In genomic region chr2:92256141-92256540, GRCm38 (mm10) we compare ENCODE assay signal across 18 mouse cellular contexts.
A peak's percentile ranks its signal among the peaks of the same experiment; 100 is the strongest.
DNase-seq lines count a peak whose midpoint lies in the region; ATAC-seq and TF ChIP-seq lines count a peak whose summit lies in the region.
"Had no signal": no experiment of that assay in that cellular context is flagged by ENCODE, and none has a peak within 500 bp of the region (broad histone marks: within the 10 kb centered on the region; RNA-seq: fewer than 3 reads in every experiment).

No protein-coding gene starts in this region.

- no peaks in the 10 kb centered on the region for H3K27me3 ChIP-seq in thymus, adult 2 months (ENCODE audit: control insufficient read depth, insufficient read depth, low read length)
- H3K27me3 ChIP-seq in liver, embryonic 11.5 days (replicated peaks; ENCODE audit: control insufficient read depth, insufficient read depth, low read length): no peaks in the 10 kb centered on the region
- H3K27me3 ChIP-seq in kidney, embryonic 14.5 days (ENCODE audit: control insufficient read depth, insufficient read depth, low read length): no peaks in the 10 kb centered on the region
- H3K27me3 ChIP-seq: embryonic facial prominence, embryonic 15.5 days; forebrain, embryonic 13.5 days had no signal

- WGBS in thymus, adult 2 months: 28% methylated on average over 7 of the region's 7 CpGs
- 48% methylated on average over 7 of the region's 7 CpGs for WGBS in liver, embryonic 11.5 days
- 56% methylated on average over 7 of the region's 7 CpGs for WGBS in kidney, embryonic 14.5 days

- no peak overlapping the region for H3K27ac ChIP-seq in thymus, adult 2 months (ENCODE audit: control insufficient read depth, insufficient read depth, low read length)
- no peak overlapping the region for H3K27ac ChIP-seq in liver, embryonic 11.5 days (ENCODE audit: low read depth, low read length)
- H3K27ac ChIP-seq in kidney, embryonic 14.5 days (ENCODE audit: low read depth, low read length): no peak overlapping the region
- H3K27ac ChIP-seq: embryonic facial prominence, embryonic 15.5 days; forebrain, embryonic 13.5 days; stomach, postnatal 0 days had no signal

- TF ChIP-seq POLR2A in thymus, adult 2 months (IDR thresholded peaks at IDR 0.05; ENCODE audit: control insufficient read depth, extremely low read depth, insufficient read depth, low read length, poor library complexity): no peak

- H3K4me1 ChIP-seq in thymus, adult 2 months (replicated peaks; ENCODE audit: control insufficient read depth, insufficient read depth, low read length): peaks cover 18% of the 10 kb centered on the region
- H3K4me1 ChIP-seq in liver, embryonic 11.5 days (replicated peaks; ENCODE audit: control insufficient read depth, insufficient read depth, low read length): peaks cover 18% of the 10 kb centered on the region
- H3K4me1 ChIP-seq in kidney, embryonic 14.5 days (ENCODE audit: control insufficient read depth, insufficient read depth, low read length): no peaks in the 10 kb centered on the region
- H3K4me1 ChIP-seq: embryonic facial prominence, embryonic 15.5 days; forebrain, embryonic 13.5 days had no signal

- H3K9ac ChIP-seq in liver, embryonic 11.5 days (ENCODE audit: low read depth, low read length): no peak overlapping the region
- H3K9ac ChIP-seq in kidney, embryonic 14.5 days (ENCODE audit: low read depth, low read length): no peak overlapping the region
- H3K9ac ChIP-seq: embryonic facial prominence, embryonic 15.5 days; forebrain, embryonic 13.5 days; liver, postnatal 0 days had no signal

- H3K36me3 ChIP-seq in thymus, adult 2 months (ENCODE audit: control insufficient read depth, insufficient read depth, low read length): no peaks in the 10 kb centered on the region
- H3K36me3 ChIP-seq in liver, embryonic 11.5 days (ENCODE audit: control insufficient read depth, insufficient read depth, low read length): no peaks in the 10 kb centered on the region
- peaks cover 7% of the 10 kb centered on the region; the same call in 1 of the 2 replicates for H3K36me3 ChIP-seq in kidney, embryonic 14.5 days (ENCODE audit: control insufficient read depth, insufficient read depth, low read length)

- intact Hi-C loops in heart, postnatal 36 days (cut with DNase I): no loop called here

- no peaks in the 10 kb centered on the region for H3K9me3 ChIP-seq in liver, embryonic 11.5 days (ENCODE audit: control insufficient read depth, low read length)
- H3K9me3 ChIP-seq in kidney, embryonic 14.5 days (ENCODE audit: control insufficient read depth, low read length): no peaks in the 10 kb centered on the region
- H3K9me3 ChIP-seq: embryonic facial prominence, embryonic 15.5 days; forebrain, embryonic 13.5 days had no signal

- ATAC-seq in granulocyte monocyte progenitor cell, adult 5-6 weeks (replicated peaks; ENCODE audit: poor library complexity, severe bottlenecking): 0 out of 2 replicates have a peak, but pooled peaks have one; percentile 9
- ATAC-seq in liver, embryonic 11.5 days (replicated peaks; ENCODE audit: low FRiP score): no peak
- no peak for ATAC-seq in kidney, embryonic 14.5 days (ENCODE audit: low FRiP score, low TSS enrichment)
- ATAC-seq: forebrain, embryonic 13.5 days; liver, postnatal 0 days had no signal

- H3K4me3 ChIP-seq in thymus, adult 2 months (ENCODE audit: control insufficient read depth, insufficient read depth, low read length): no peak overlapping the region
- H3K4me3 ChIP-seq in liver, embryonic 11.5 days (ENCODE audit: low read depth, low read length): no peak overlapping the region
- no peak overlapping the region for H3K4me3 ChIP-seq in kidney, embryonic 14.5 days (ENCODE audit: low read length)
- H3K4me3 ChIP-seq: embryonic facial prominence, embryonic 15.5 days; forebrain, embryonic 13.5 days had no signal

- H3K4me2 ChIP-seq in liver, embryonic 11.5 days: no peak overlapping the region
- no peak overlapping the region for H3K4me2 ChIP-seq in kidney, embryonic 14.5 days (replicated peaks; ENCODE audit: low read depth, low read length)
- H3K4me2 ChIP-seq: embryonic facial prominence, embryonic 15.5 days; forebrain, embryonic 13.5 days had no signal

- peak; percentile 86 for DNase-seq in heart, adult 11 months
- DNase-seq in heart, postnatal 36 days: no peak
- peak; percentile 26 for DNase-seq in CD4-positive helper T cell, adult 2 months (ENCODE audit: low read depth, low spot score)
- DNase-seq in thymus, adult 2 months: peak; percentile 34
- no peak for DNase-seq in c-Kit-positive CD71-positive TER-119-positive erythroid progenitor cells, embryonic 14.5 days (ENCODE audit: low spot score)
- DNase-seq in liver, embryonic 11.5 days (ENCODE audit: low spot score): no peak
- DNase-seq: adrenal gland, adult 2 months; heart, adult 18-20 months; heart, postnatal 10 days; layer of hippocampus, adult 9-11 months; liver, postnatal 0 days; right cerebral cortex, adult 18-20 months; spleen, adult 18-20 months had no signal

- no peak for TF ChIP-seq CTCF in thymus, adult 2 months (IDR thresholded peaks at IDR 0.05; ENCODE audit: borderline replicate concordance, control insufficient read depth, extremely low read depth, insufficient read depth, low read length, poor library complexity)

Comparison
In these comparisons a context has a peak if more than half of its experiments do, and no peak if none do; other contexts are left out.
1. DNase-seq: peak in heart, adult 11 months (single experiment), CD4-positive helper T cell, adult 2 months (single experiment) and thymus, adult 2 months (single experiment); none in heart, postnatal 36 days (0 of 2), c-Kit-positive CD71-positive TER-119-positive erythroid progenitor cells, embryonic 14.5 days (single experiment) and liver, embryonic 11.5 days (single experiment).